Mouse (Mus musculus) hindbrain, embryonic 11.5 days (tissue): ENCODE measurements around the gene Cox8b. TPM values are rescaled to one million over a fixed set of nuclear protein-coding genes. Genes with fewer than 3 reads are reported as not detected.

Experiments used
- ATAC-seq: fragments of 200-750 bp; cut with Nextera tagmentation; 2 replicates; pipeline ENCODE4 v1.8.0; 2017; ENCODE audit warnings: mild to moderate bottlenecking, moderate TSS enrichment, moderate library complexity; ENCODE audit not compliant: low FRiP score
- DNase-seq: peaks from one replicate; pipeline ENCODE4 v3.0.0-alpha.2; 2015; ENCODE audit warnings: low spot score
- H3K27ac ChIP-seq: fragments of 300-500 bp; sonication (generic); 2 replicates; pipeline ENCODE4 v1.5.1; 2014; ENCODE audit warnings: mild to moderate bottlenecking, low read depth, low read length
- H3K27me3 ChIP-seq: fragments of 300-500 bp; sonication (generic); 2 replicates; pipeline ENCODE4 v1.6.1; 2014; ENCODE audit warnings: mild to moderate bottlenecking, low read length, moderate library complexity, mixed read lengths; ENCODE audit not compliant: control insufficient read depth, insufficient read depth
- H3K36me3 ChIP-seq: fragments of 300-500 bp; sonication (generic); 2 replicates; pipeline ENCODE4 v1.6.1; 2014; ENCODE audit warnings: mild to moderate bottlenecking, low read length, moderate library complexity, mixed read lengths; ENCODE audit not compliant: control insufficient read depth, insufficient read depth
- H3K4me1 ChIP-seq: fragments of 300-500 bp; sonication (generic); replicated peaks from 2 replicates; pipeline ENCODE4 v1.6.1; 2014; ENCODE audit warnings: low read length, mixed read lengths; ENCODE audit not compliant: control insufficient read depth, insufficient read depth
- H3K4me2 ChIP-seq: fragments of 300-500 bp; sonication (generic); replicated peaks from 2 replicates; pipeline ENCODE4 v1.6.1; 2014; ENCODE audit warnings: mild to moderate bottlenecking, low read depth, low read length
- H3K4me3 ChIP-seq: fragments of 300-500 bp; sonication (generic); 2 replicates; pipeline ENCODE4 v1.5.1; 2014; ENCODE audit warnings: low read depth, low read length
- H3K9ac ChIP-seq: fragments of 300-500 bp; sonication (generic); 2 replicates; pipeline ENCODE4 v1.6.1; 2014; ENCODE audit warnings: low read depth, low read length
- H3K9me3 ChIP-seq: fragments of 300-500 bp; sonication (generic); 2 replicates; pipeline ENCODE4 v1.6.1; 2016; ENCODE audit warnings: low read length; ENCODE audit not compliant: control insufficient read depth
- WGBS: fragments of 180-500 bp; shearing (Covaris S2); extraction: QIAGEN DNeasy Blood & Tissue Kit; methylation state at CpG from one replicate; pipeline ENCODE4 v1.1.7; 2014; 5-methylcytosine and 5-hydroxymethylcytosine counted together
- polyA plus RNA-seq: library from polyadenylated mRNA; unstranded; fragments of >200 nt; fragmentation: Nextera tagmentation; extraction: Ambion mirVana; gene quantifications from 2 replicates; pipeline ENCODE4 v1.2.1, GENCODE M21; 2014

Gene Cox8b
- polyA plus RNA-seq, 1 experiment from 2014 or later = not detected

- H3K27me3 ChIP-seq = no peaks in the 10 kb centered on the region
- no peak overlapping the region for H3K9ac ChIP-seq
- H3K36me3 ChIP-seq = no peaks in the 10 kb centered on the region
- no peaks in the 10 kb centered on the region for H3K4me1 ChIP-seq
- 87% methylated on average over 7 of the region's 7 CpGs for WGBS
- no peak for ATAC-seq
- no peak for DNase-seq
- no peaks in the 10 kb centered on the region for H3K9me3 ChIP-seq
- H3K27ac ChIP-seq = no peak overlapping the region
- H3K4me3 ChIP-seq = no peak overlapping the region
- H3K4me2 ChIP-seq = no peak overlapping the region
Measured at GRCm38 (mm10) chr7:140907697-140908096, 7.5 kb upstream of the Cox8b start.

- H3K27ac ChIP-seq = no peak overlapping the region
- 83% methylated on average over 13 of the region's 13 CpGs for WGBS
- no peaks in the 10 kb centered on the region for H3K27me3 ChIP-seq
- ATAC-seq (no peak), DNase-seq (no peak)
- no peak overlapping the region for H3K9ac ChIP-seq
- H3K4me2 ChIP-seq = no peak overlapping the region
- H3K9me3 ChIP-seq = no peaks in the 10 kb centered on the region
- H3K4me1 ChIP-seq = no peaks in the 10 kb centered on the region
- no peaks in the 10 kb centered on the region for H3K36me3 ChIP-seq
- no peak overlapping the region for H3K4me3 ChIP-seq
Measured at GRCm38 (mm10) chr7:140907131-140907530, 6.9 kb upstream of the Cox8b start.

- WGBS = 79% methylated on average over 2 of the region's 2 CpGs
- no peak for ATAC-seq
- H3K4me1 ChIP-seq = no peaks in the 10 kb centered on the region
- no peak for DNase-seq
- H3K27me3 ChIP-seq = no peaks in the 10 kb centered on the region
- H3K4me2 ChIP-seq = no peak overlapping the region
- no peaks in the 10 kb centered on the region for H3K36me3 ChIP-seq
- no peaks in the 10 kb centered on the region for H3K9me3 ChIP-seq
- H3K27ac ChIP-seq = no peak overlapping the region
- no peak overlapping the region for H3K9ac ChIP-seq
- no peak overlapping the region for H3K4me3 ChIP-seq
Measured at GRCm38 (mm10) chr7:140905642-140906081, 5.4 kb upstream of the Cox8b start.

GRCm38 (mm10) chr7:140903212-140903611 is 3.0 kb upstream of the Cox8b start:
- 24% methylated on average over 13 of the region's 13 CpGs for WGBS
- no peaks in the 10 kb centered on the region for H3K9me3 ChIP-seq
- no peak overlapping the region for H3K4me2 ChIP-seq
- no peaks in the 10 kb centered on the region for H3K27me3 ChIP-seq
- H3K36me3 ChIP-seq = no peaks in the 10 kb centered on the region
- H3K4me3 ChIP-seq = no peak overlapping the region
- ATAC-seq (peak; percentile 63), DNase-seq (peak; percentile 90)
- H3K9ac ChIP-seq = no peak overlapping the region
- no peaks in the 10 kb centered on the region for H3K4me1 ChIP-seq
- H3K27ac ChIP-seq = no peak overlapping the region

- no peaks in the 10 kb centered on the region for H3K27me3 ChIP-seq
- no peak for DNase-seq
Measured at GRCm38 (mm10) chr7:140902036-140902875, 2.0 kb upstream of the Cox8b start.

GRCm38 (mm10) chr7:140899121-140899520 is 1.1 kb downstream of the Cox8b start:
- Histone ChIP-seq H3K4me2 (no peak overlapping the region), H3K27me3 (no peaks in the 10 kb centered on the region), H3K9me3 (no peaks in the 10 kb centered on the region), H3K4me1 (no peaks in the 10 kb centered on the region), H3K4me3 (no peak overlapping the region), H3K36me3 (peaks cover 11% of the 10 kb centered on the region; the same call in 1 of the 2 replicates), H3K27ac (no peak overlapping the region), H3K9ac (no peak overlapping the region)
- 73% methylated on average over 3 of the region's 3 CpGs for WGBS
- DNase-seq = no peak
- ATAC-seq = no peak

More at GRCm38 (mm10) chr7:140902036-140902875, 2.0 kb upstream of the Cox8b start:
- peaks cover 6% of the 10 kb centered on the region; the same call in 1 of the 2 replicates for H3K36me3 ChIP-seq
- WGBS = 79% methylated on average over 15 of the region's 15 CpGs
- H3K4me2 ChIP-seq = no peak overlapping the region
- H3K9ac ChIP-seq = no peak overlapping the region
- no peak overlapping the region for H3K4me3 ChIP-seq
- no peaks in the 10 kb centered on the region for H3K4me1 ChIP-seq
- ATAC-seq = no peak
- H3K9me3 ChIP-seq = no peaks in the 10 kb centered on the region
- no peak overlapping the region for H3K27ac ChIP-seq

- Histone ChIP-seq H3K36me3 (peaks cover 12% of the 10 kb centered on the region; the same call in 1 of the 2 replicates), H3K9ac (no peak overlapping the region), H3K27me3 (no peaks in the 10 kb centered on the region), H3K4me3 (no peak overlapping the region), H3K27ac (no peak overlapping the region), H3K4me2 (no peak overlapping the region), H3K4me1 (no peaks in the 10 kb centered on the region), H3K9me3 (no peaks in the 10 kb centered on the region)
- ATAC-seq (no peak), DNase-seq (no peak)
- WGBS = 89% methylated on average over 7 of the region's 7 CpGs
Measured at GRCm38 (mm10) chr7:140897863-140898262, 2.4 kb downstream of the Cox8b start.

GRCm38 (mm10) chr7:140894611-140895010 is 5.6 kb downstream of the Cox8b start:
- no peak overlapping the region for H3K9ac ChIP-seq
- DNase-seq (no peak), ATAC-seq (no peak)
- no peaks in the 10 kb centered on the region for H3K9me3 ChIP-seq
- no peak overlapping the region for H3K4me2 ChIP-seq
- H3K27ac ChIP-seq = no peak overlapping the region
- WGBS = 95% methylated on average over 3 of the region's 3 CpGs
- H3K27me3 ChIP-seq = no peaks in the 10 kb centered on the region
- H3K36me3 ChIP-seq = peaks cover 18% of the 10 kb centered on the region; the same call in 1 of the 2 replicates
- no peaks in the 10 kb centered on the region for H3K4me1 ChIP-seq
- no peak overlapping the region for H3K4me3 ChIP-seq

- H3K27me3 ChIP-seq = no peaks in the 10 kb centered on the region
- no peak overlapping the region for H3K4me3 ChIP-seq
- no peaks in the 10 kb centered on the region for H3K4me1 ChIP-seq
- H3K36me3 ChIP-seq = peaks cover 18% of the 10 kb centered on the region
- H3K9ac ChIP-seq = no peak overlapping the region
- 88% methylated on average over 7 of the region's 7 CpGs for WGBS
- ATAC-seq = no peak
- H3K27ac ChIP-seq = no peak overlapping the region
- H3K4me2 ChIP-seq = no peak overlapping the region
- DNase-seq = no peak
- no peaks in the 10 kb centered on the region for H3K9me3 ChIP-seq
Measured at GRCm38 (mm10) chr7:140894031-140894430, 6.2 kb downstream of the Cox8b start.
